Mouse (Mus musculus): ENCODE results near the gene Runx1.

- TF ChIP-seq MAFK (IDR thresholded peaks at IDR 0.05; ENCODE audit: insufficient replicate concordance, low read length) (no peak), POLR2A (IDR thresholded peaks at IDR 0.05; ENCODE audit: low read depth, low read length) (no peak), POLR2AphosphoS2 (IDR thresholded peaks at IDR 0.05; ENCODE audit: low read depth, low read length) (no peak), EP300 (IDR thresholded peaks at IDR 0.05; ENCODE audit: low read length) (no peak), CTCF (conservative IDR thresholded peaks at IDR 0.05 in 1 of 2, IDR thresholded peaks at IDR 0.05 in 1 of 2; ENCODE audit: low read depth in 2 of 2, low read length in 2 of 2) (no peak)
These were observed 625 bp downstream of the Runx1 start for GRCm38 (mm10) chr16:92825204-92825843.
